ENCODE assay signal across 11 mouse cellular contexts in genomic region chr8:122437708-122438331, GRCm38 (mm10). TPM values are rescaled to one million over a fixed set of nuclear protein-coding genes. Genes with fewer than 3 reads are reported as not detected.
DNase-seq lines count a peak whose midpoint lies in the region; ATAC-seq lines count a peak whose summit lies in the region.
"Had no signal": no experiment of that assay in that cellular context is flagged by ENCODE, and none has a peak within 500 bp of the region (broad histone marks: within the 10 kb centered on the region; RNA-seq: fewer than 3 reads in every experiment).

No protein-coding gene starts in this region.

- no peak overlapping the region for H3K4me3 ChIP-seq in heart, embryonic 13.5 days
- H3K4me3 ChIP-seq in neural tube, embryonic 15.5 days (replicated peaks): no peak overlapping the region

- peak overlapping the region; percentile 33 for H3K9ac ChIP-seq in heart, embryonic 13.5 days
- no peak overlapping the region for H3K9ac ChIP-seq in neural tube, embryonic 15.5 days (replicated peaks)
- H3K9ac ChIP-seq: liver, embryonic 14.5 days had no signal

- peak overlapping the region; percentile 63 for H3K27ac ChIP-seq in heart, embryonic 13.5 days (replicated peaks)
- no peak overlapping the region for H3K27ac ChIP-seq in neural tube, embryonic 15.5 days (replicated peaks)
- H3K27ac ChIP-seq: liver, embryonic 14.5 days had no signal

- DNase-seq in heart, adult 18-20 months: no peak
- DNase-seq in CD4-positive, CD25-positive, alpha-beta regulatory T cell, adult 2 months (ENCODE audit: low read depth, low spot score): peak; percentile 64
- peak; percentile 67 for DNase-seq in induced T-regulatory cell, adult 2 months (ENCODE audit: low read depth)
- peak; percentile 21 for DNase-seq in lung, postnatal 14 days
- DNase-seq in adrenal gland, adult 8-10 months: no peak
- DNase-seq in right cerebral cortex, adult 2 months (ENCODE audit: low spot score in 2 of 2): no peak
- DNase-seq: gastrocnemius, postnatal 10 days had no signal

- peaks cover 23% of the 10 kb centered on the region for H3K4me1 ChIP-seq in heart, embryonic 13.5 days
- peaks cover 17% of the 10 kb centered on the region for H3K4me1 ChIP-seq in neural tube, embryonic 15.5 days

- WGBS in heart, embryonic 13.5 days: 82% methylated on average over 13 of the region's 13 CpGs
- WGBS in neural tube, embryonic 15.5 days: 94% methylated on average over 13 of the region's 13 CpGs

- ATAC-seq in heart, embryonic 13.5 days (ENCODE audit: extremely low read depth, insufficient number of reproducible peaks, low FRiP score, low TSS enrichment): no peak
- ATAC-seq in neural tube, embryonic 15.5 days (ENCODE audit: low FRiP score): no peak

- peaks cover 56% of the 10 kb centered on the region for H3K36me3 ChIP-seq in heart, embryonic 13.5 days
- peaks cover 58% of the 10 kb centered on the region for H3K36me3 ChIP-seq in neural tube, embryonic 15.5 days

- H3K4me2 ChIP-seq in heart, embryonic 13.5 days: peak overlapping the region; percentile 8; the same call in 1 of the 2 replicates
- H3K4me2 ChIP-seq in neural tube, embryonic 15.5 days: no peak overlapping the region

- no peaks in the 10 kb centered on the region for H3K27me3 ChIP-seq in heart, embryonic 13.5 days (replicated peaks)
- no peaks in the 10 kb centered on the region for H3K27me3 ChIP-seq in neural tube, embryonic 15.5 days (replicated peaks)

- no peaks in the 10 kb centered on the region for H3K9me3 ChIP-seq in heart, embryonic 13.5 days
- H3K9me3 ChIP-seq in neural tube, embryonic 15.5 days (replicated peaks): no peaks in the 10 kb centered on the region

RNA-seq across cellular contexts. Expression of gene Cyba, which starts 5.1 kb away (rescaled TPM):
- 170 and 202 TPM in 2 replicates for polyA plus RNA-seq in heart, embryonic 13.5 days (2015; fragmentation: Nextera tagmentation; extraction: Ambion mirVana)
- total RNA-seq in heart, adult 18-20 months (2021): 10 to 100 TPM; 48.8 to 51.3 TPM
- total RNA-seq in adrenal gland, adult 8-10 months (2022): 10 to 100 TPM; 34.3 to 52.7 (median 43.6) TPM
- 46.0 and 94.9 TPM in 2 replicates for polyA plus RNA-seq in neural tube, embryonic 15.5 days (2015; fragmentation: Nextera tagmentation; extraction: Ambion mirVana)

RNA-seq across cellular contexts. Expression of gene Mvd, which starts 5.4 kb away (rescaled TPM):
- 19.7 and 21.8 TPM in 2 replicates for polyA plus RNA-seq in heart, embryonic 13.5 days (2015; fragmentation: Nextera tagmentation; extraction: Ambion mirVana)
- 1 to 10 TPM; 3.9 to 5.0 TPM for total RNA-seq in heart, adult 18-20 months (2021)
- total RNA-seq in adrenal gland, adult 8-10 months (2022): 10 to 100 TPM; 16.7 to 33.1 (median 22.0) TPM
- polyA plus RNA-seq in neural tube, embryonic 15.5 days (2015; fragmentation: Nextera tagmentation; extraction: Ambion mirVana): 65.9 and 73.2 TPM in 2 replicates

RNA-seq across cellular contexts. Expression of gene Il17c, which starts 16.0 kb away (rescaled TPM):
- not detected in 2 replicates for polyA plus RNA-seq in heart, embryonic 13.5 days (2015; fragmentation: Nextera tagmentation; extraction: Ambion mirVana)
- not detected for total RNA-seq in heart, adult 18-20 months (2021)
- under 1 TPM in 1 of 4 experiments, not detected in 3; 0.43 TPM for total RNA-seq in adrenal gland, adult 8-10 months (2022)
- polyA plus RNA-seq in neural tube, embryonic 15.5 days (2015; fragmentation: Nextera tagmentation; extraction: Ambion mirVana): not detected in 2 replicates
- total RNA-seq: gastrocnemius, postnatal 10 days had no signal
- polyA plus RNA-seq: liver, embryonic 14.5 days; neural tube, embryonic 14.5 days had no signal

RNA-seq across cellular contexts. Expression of gene Snai3, which starts 22.7 kb away (rescaled TPM):
- 2.4 and 3.1 TPM in 2 replicates for polyA plus RNA-seq in heart, embryonic 13.5 days (2015; fragmentation: Nextera tagmentation; extraction: Ambion mirVana)
- 1 to 10 TPM; 2.2 to 4.4 TPM for total RNA-seq in heart, adult 18-20 months (2021)
- total RNA-seq in adrenal gland, adult 8-10 months (2022): not detected
- 0.12 and 1.1 TPM in 2 replicates for polyA plus RNA-seq in neural tube, embryonic 15.5 days (2015; fragmentation: Nextera tagmentation; extraction: Ambion mirVana)
- polyA plus RNA-seq: neural tube, embryonic 14.5 days had no signal

RNA-seq across cellular contexts. Expression of gene Rnf166, which starts 38.0 kb away (rescaled TPM):
- polyA plus RNA-seq in heart, embryonic 13.5 days (2015; fragmentation: Nextera tagmentation; extraction: Ambion mirVana): 33.2 and 42.0 TPM in 2 replicates
- 10 to 100 TPM; 42.1 to 51.7 TPM for total RNA-seq in heart, adult 18-20 months (2021)
- total RNA-seq in adrenal gland, adult 8-10 months (2022): 10 to 100 TPM; 46.3 to 68.8 (median 57.7) TPM
- 34.9 and 36.8 TPM in 2 replicates for polyA plus RNA-seq in neural tube, embryonic 15.5 days (2015; fragmentation: Nextera tagmentation; extraction: Ambion mirVana)

Comparison
In these comparisons a context has a peak if more than half of its experiments do, and no peak if none do; other contexts are left out.
1. DNase-seq: peak in CD4-positive, CD25-positive, alpha-beta regulatory T cell, adult 2 months (single experiment), induced T-regulatory cell, adult 2 months (single experiment) and lung, postnatal 14 days (single experiment); none in heart, adult 18-20 months (0 of 2), adrenal gland, adult 8-10 months (single experiment) and right cerebral cortex, adult 2 months (0 of 2).